ENCODE assay signal across 9 mouse cellular contexts in genomic region chr6:38065501-38066122, GRCm38 (mm10). TPM values are rescaled to one million over a fixed set of nuclear protein-coding genes. Genes with fewer than 3 reads are reported as not detected.
DNase-seq lines count a peak whose midpoint lies in the region; ATAC-seq lines count a peak whose summit lies in the region.
"Had no signal": no experiment of that assay in that cellular context is flagged by ENCODE, and none has a peak within 500 bp of the region (broad histone marks: within the 10 kb centered on the region; RNA-seq: fewer than 3 reads in every experiment).

No protein-coding gene starts in this region.

- no peak overlapping the region for H3K4me2 ChIP-seq in forebrain, embryonic 15.5 days (replicated peaks)
- no peak overlapping the region for H3K4me2 ChIP-seq in neural tube, embryonic 15.5 days

- no peaks in the 10 kb centered on the region for H3K27me3 ChIP-seq in forebrain, embryonic 15.5 days
- H3K27me3 ChIP-seq in neural tube, embryonic 15.5 days (replicated peaks) = no peaks in the 10 kb centered on the region

- peak; percentile 33 for ATAC-seq in CD4-positive, CD25-positive, alpha-beta regulatory T cell, adult 4 months
- ATAC-seq in forebrain, embryonic 15.5 days (replicated peaks) = peak; percentile 64
- ATAC-seq in neural tube, embryonic 15.5 days (ENCODE audit: low FRiP score) = peak; percentile 57; the same call in 1 of the 2 replicates

- no peak overlapping the region for H3K9ac ChIP-seq in forebrain, embryonic 15.5 days (replicated peaks)
- no peak overlapping the region for H3K9ac ChIP-seq in neural tube, embryonic 15.5 days (replicated peaks)

- intact Hi-C loops in gastrocnemius, postnatal 36 days (cut with DNase I) = loop anchor here (2.0 to 5.0 kb wide), 3 partner anchors 57 to 605 kb away; no protein-coding TSS in a partner anchor

- no peak overlapping the region for H3K4me3 ChIP-seq in forebrain, embryonic 15.5 days
- H3K4me3 ChIP-seq in neural tube, embryonic 15.5 days (replicated peaks) = no peak overlapping the region

- peak; percentile 8 for DNase-seq in 416B (ENCODE audit: low read depth)
- DNase-seq in layer of hippocampus, postnatal 36 days = peak; percentile 48 to 54
- no peak for DNase-seq in gastrocnemius, postnatal 36 days
- DNase-seq in gastrocnemius, adult 8-10 months (ENCODE audit: low spot score in 2 of 2) = no peak
- no peak for DNase-seq in urinary bladder, postnatal 25 days (ENCODE audit: low spot score)

- peaks cover 15% of the 10 kb centered on the region for H3K4me1 ChIP-seq in forebrain, embryonic 15.5 days
- peaks cover 11% of the 10 kb centered on the region for H3K4me1 ChIP-seq in neural tube, embryonic 15.5 days

- no peaks in the 10 kb centered on the region for H3K9me3 ChIP-seq in forebrain, embryonic 15.5 days
- no peaks in the 10 kb centered on the region for H3K9me3 ChIP-seq in neural tube, embryonic 15.5 days (replicated peaks)

- no peaks in the 10 kb centered on the region for H3K36me3 ChIP-seq in forebrain, embryonic 15.5 days
- H3K36me3 ChIP-seq in neural tube, embryonic 15.5 days = no peaks in the 10 kb centered on the region

- no peak overlapping the region for H3K27ac ChIP-seq in forebrain, embryonic 15.5 days (replicated peaks)
- H3K27ac ChIP-seq in neural tube, embryonic 15.5 days (replicated peaks) = 0 out of 2 replicates have a peak overlapping the region, but pooled peaks have one; percentile 14

- 72% methylated on average over 11 of the region's 11 CpGs for WGBS in forebrain, embryonic 15.5 days
- 69% methylated on average over 11 of the region's 11 CpGs for WGBS in neural tube, embryonic 15.5 days

RNA-seq across cellular contexts. Expression of gene Svopl, which starts 18.8 kb away (rescaled TPM):
- under 1 TPM in 1 of 2 experiments, not detected in 1; 0.24 TPM for polyA plus RNA-seq in CD4-positive, CD25-positive, alpha-beta regulatory T cell, adult 4 months (2017; shearing (Covaris generic))
- 0.64 and 1.0 TPM in 2 replicates for polyA plus RNA-seq in forebrain, embryonic 15.5 days (2015; fragmentation: Nextera tagmentation; extraction: Ambion mirVana)
- total RNA-seq in layer of hippocampus, postnatal 36 days (2021) = under 1 TPM; 0.22 to 0.58 TPM
- 0.38 and 0.72 TPM in 2 replicates for polyA plus RNA-seq in neural tube, embryonic 15.5 days (2015; fragmentation: Nextera tagmentation; extraction: Ambion mirVana)
- under 1 TPM in 1 of 2 experiments, not detected in 1; 0.10 TPM for total RNA-seq in gastrocnemius, postnatal 36 days (2021)
- total RNA-seq in gastrocnemius, adult 8-10 months (2022) = under 1 TPM in 2 of 4 experiments, not detected in 2; 0.12 to 0.21 TPM

RNA-seq across cellular contexts. Expression of gene Tmem213, which starts 43.4 kb away (rescaled TPM):
- not detected for polyA plus RNA-seq in CD4-positive, CD25-positive, alpha-beta regulatory T cell, adult 4 months (2017; shearing (Covaris generic))
- polyA plus RNA-seq in forebrain, embryonic 15.5 days (2015; fragmentation: Nextera tagmentation; extraction: Ambion mirVana) = not detected in 2 replicates
- total RNA-seq in layer of hippocampus, postnatal 36 days (2021) = not detected
- polyA plus RNA-seq in neural tube, embryonic 15.5 days (2015; fragmentation: Nextera tagmentation; extraction: Ambion mirVana) = not detected in 2 replicates
- not detected for total RNA-seq in gastrocnemius, postnatal 36 days (2021)
- not detected for total RNA-seq in gastrocnemius, adult 8-10 months (2022)
- polyA plus RNA-seq: limb, embryonic 11.5 days had no signal

RNA-seq across cellular contexts. Expression of gene Atp6v0a4, which starts 58.8 kb away (rescaled TPM):
- not detected for polyA plus RNA-seq in CD4-positive, CD25-positive, alpha-beta regulatory T cell, adult 4 months (2017; shearing (Covaris generic))
- polyA plus RNA-seq in forebrain, embryonic 15.5 days (2015; fragmentation: Nextera tagmentation; extraction: Ambion mirVana) = 0.19 and 0.38 TPM in 2 replicates
- 1 to 10 TPM; 1.3 to 1.6 TPM for total RNA-seq in layer of hippocampus, postnatal 36 days (2021)
- polyA plus RNA-seq in neural tube, embryonic 15.5 days (2015; fragmentation: Nextera tagmentation; extraction: Ambion mirVana) = 0.49 and 0.79 TPM in 2 replicates
- under 1 TPM; 0.39 to 0.61 TPM for total RNA-seq in gastrocnemius, postnatal 36 days (2021)
- total RNA-seq in gastrocnemius, adult 8-10 months (2022) = under 1 TPM; 0.12 to 0.54 (median 0.22) TPM
- polyA plus RNA-seq: limb, embryonic 11.5 days had no signal

Comparison
In these comparisons a context has a peak if more than half of its experiments do, and no peak if none do; other contexts are left out.
1. DNase-seq: peak in 416B (single experiment) and layer of hippocampus, postnatal 36 days (2 of 2); none in gastrocnemius, postnatal 36 days (0 of 2), gastrocnemius, adult 8-10 months (0 of 2) and urinary bladder, postnatal 25 days (single experiment).
2. Peak in every context shown above with its lines, with median percentiles within 50 percentile points of each other: ATAC-seq.